ENCODE assay signal across 8 mouse cellular contexts in genomic region chr16:13447284-13448050, GRCm38 (mm10).
DNase-seq lines count a peak whose midpoint lies in the region; ATAC-seq lines count a peak whose summit lies in the region.

No protein-coding gene starts in this region.

- under 1% methylated on average over 29 of the region's 43 CpGs for WGBS in intestine, embryonic 16.5 days
- WGBS in liver, embryonic 13.5 days (ENCODE audit: insufficient replicate concordance): under 1% methylated on average over 34 of the region's 43 CpGs
- 1% methylated on average over 23 of the region's 43 CpGs for WGBS in neural tube, embryonic 14.5 days

- H3K4me2 ChIP-seq in intestine, embryonic 16.5 days (ENCODE audit: low read depth, low read length): peak overlapping the region; percentile 98
- H3K4me2 ChIP-seq in liver, embryonic 13.5 days: peak overlapping the region; percentile 99
- peak overlapping the region; percentile 98 for H3K4me2 ChIP-seq in neural tube, embryonic 14.5 days (ENCODE audit: low read depth, low read length)

- peak overlapping the region; percentile 86 for H3K4me3 ChIP-seq in intestine, embryonic 16.5 days (ENCODE audit: low read length)
- peak overlapping the region; percentile 73 for H3K4me3 ChIP-seq in liver, embryonic 13.5 days (replicated peaks)
- H3K4me3 ChIP-seq in neural tube, embryonic 14.5 days (ENCODE audit: low read depth, low read length): peak overlapping the region; percentile 63

- H3K4me1 ChIP-seq in intestine, embryonic 16.5 days (ENCODE audit: control insufficient read depth, insufficient read depth, low read length): peaks cover 13% of the 10 kb centered on the region
- peaks cover 54% of the 10 kb centered on the region for H3K4me1 ChIP-seq in liver, embryonic 13.5 days (replicated peaks)
- H3K4me1 ChIP-seq in neural tube, embryonic 14.5 days (ENCODE audit: control insufficient read depth, insufficient read depth, low read length): 0 out of 2 replicates have a peak, but pooled peaks cover 3% of the 10 kb centered on the region

- H3K27ac ChIP-seq in intestine, embryonic 16.5 days (ENCODE audit: low read length): peak overlapping the region; percentile 36; the same call in 1 of the 2 replicates
- peak overlapping the region; percentile 53 for H3K27ac ChIP-seq in liver, embryonic 13.5 days
- H3K27ac ChIP-seq in neural tube, embryonic 14.5 days (ENCODE audit: low read depth, low read length): no peak overlapping the region

- peak overlapping the region; percentile 81 for H3K9ac ChIP-seq in intestine, embryonic 16.5 days (ENCODE audit: low read depth, low read length)
- H3K9ac ChIP-seq in liver, embryonic 13.5 days: peak overlapping the region; percentile 76
- peak overlapping the region; percentile 74 for H3K9ac ChIP-seq in neural tube, embryonic 14.5 days (replicated peaks; ENCODE audit: low read depth, low read length)

- peak; percentile 29 for ATAC-seq in granulocyte monocyte progenitor cell, adult 5-6 weeks (replicated peaks; ENCODE audit: poor library complexity, severe bottlenecking)
- peak; percentile 78 for ATAC-seq in intestine, embryonic 16.5 days
- ATAC-seq in liver, embryonic 13.5 days (ENCODE audit: low read depth): peak; percentile 49
- ATAC-seq in neural tube, embryonic 14.5 days (ENCODE audit: low read depth): peak; percentile 66

- no peaks in the 10 kb centered on the region for H3K27me3 ChIP-seq in intestine, embryonic 16.5 days (replicated peaks; ENCODE audit: control insufficient read depth, insufficient read depth, low read length)
- peaks cover 41% of the 10 kb centered on the region for H3K27me3 ChIP-seq in liver, embryonic 13.5 days
- H3K27me3 ChIP-seq in neural tube, embryonic 14.5 days (ENCODE audit: control insufficient read depth, insufficient read depth, low read length): peaks cover 14% of the 10 kb centered on the region

- peak; percentile 22 to 53 for DNase-seq in urinary bladder, adult 18-20 months (ENCODE audit: low spot score in 2 of 2)
- no peak for DNase-seq in urinary bladder, postnatal 10 days (ENCODE audit: low spot score)
- DNase-seq in embryo, embryonic 11 days: peak; percentile 60
- DNase-seq in liver, embryonic 13.5 days: no peak
- DNase-seq in yolk sac, embryonic 10.5 days (ENCODE audit: low spot score): peak; percentile 72

- no peaks in the 10 kb centered on the region for H3K9me3 ChIP-seq in intestine, embryonic 16.5 days (ENCODE audit: control insufficient read depth, low read length)
- H3K9me3 ChIP-seq in liver, embryonic 13.5 days (replicated peaks): no peaks in the 10 kb centered on the region
- H3K9me3 ChIP-seq in neural tube, embryonic 14.5 days (ENCODE audit: control insufficient read depth, low read length): no peaks in the 10 kb centered on the region

- no peaks in the 10 kb centered on the region for H3K36me3 ChIP-seq in intestine, embryonic 16.5 days (ENCODE audit: control insufficient read depth, insufficient read depth, low read length)
- H3K36me3 ChIP-seq in liver, embryonic 13.5 days: no peaks in the 10 kb centered on the region
- no peaks in the 10 kb centered on the region for H3K36me3 ChIP-seq in neural tube, embryonic 14.5 days (ENCODE audit: control insufficient read depth, insufficient read depth, low read length)

Comparison
In these comparisons a context has a peak if more than half of its experiments do, and no peak if none do; other contexts are left out.
1. DNase-seq: peak in urinary bladder, adult 18-20 months (2 of 2), embryo, embryonic 11 days (single experiment) and yolk sac, embryonic 10.5 days (single experiment); none in urinary bladder, postnatal 10 days (single experiment) and liver, embryonic 13.5 days (single experiment).
2. Peak in every context shown above with its lines, with median percentiles within 50 percentile points of each other: ATAC-seq, H3K4me2 ChIP-seq, H3K4me3 ChIP-seq and H3K9ac ChIP-seq.